Mouse (Mus musculus): Measurements from ENCODE around the gene Lpp. TPM values are rescaled to one million over a fixed set of nuclear protein-coding genes. Genes with fewer than 3 reads are reported as not detected.

Lpp gene
- total and polyA plus RNA-seq, 3 experiments, result not detected

GRCm38 (mm10) chr16:24487782-24488241, 94.5 kb downstream of the Lpp start:
- Histone ChIP-seq H3K79me2 (ENCODE audit: control insufficient read depth, insufficient read depth, low read length, poor library complexity) (no peaks in the 10 kb centered on the region), H3K36me3 (ENCODE audit: control insufficient read depth in 1 of 2, insufficient read depth in 2 of 2, low read length in 2 of 2) (no peaks in the 10 kb centered on the region), H3K27ac (ENCODE audit: control insufficient read depth, low read depth, low read length) (no peak overlapping the region), H3K4me1 (ENCODE audit: control insufficient read depth in 1 of 2, insufficient read depth in 2 of 2, low read length in 2 of 2) (no peaks in the 10 kb centered on the region), H3K9ac (ENCODE audit: control insufficient read depth, low read depth, low read length, poor library complexity, severe bottlenecking) (no peak overlapping the region), H3K27me3 (ENCODE audit: control insufficient read depth in 1 of 2, insufficient read depth in 2 of 2, low read length in 2 of 2) (no peaks in the 10 kb centered on the region), H3K4me3 (ENCODE audit: control insufficient read depth in 1 of 2, insufficient read depth in 1 of 2, low read depth in 2 of 2, low read length in 2 of 2) (no peak overlapping the region), H3K9me3 (replicated peaks; ENCODE audit: insufficient read depth, low read length) (no peaks in the 10 kb centered on the region)
- no peak for TF ChIP-seq ZMIZ1 (IDR thresholded peaks at IDR 0.05; ENCODE audit: low read depth, low read length)
- no peak for TF ChIP-seq ELF1 (IDR thresholded peaks at IDR 0.05; ENCODE audit: low read depth, low read length)
- TF ChIP-seq HCFC1 (IDR thresholded peaks at IDR 0.05; ENCODE audit: low read depth, low read length), result no peak
- no peak for TF ChIP-seq JUND (IDR thresholded peaks at IDR 0.05; ENCODE audit: low read depth, low read length)
- no peak for TF ChIP-seq MAFK (IDR thresholded peaks at IDR 0.05; ENCODE audit: borderline replicate concordance, low read depth, low read length)
- TF ChIP-seq BHLHE40 (IDR thresholded peaks at IDR 0.05; ENCODE audit: borderline replicate concordance, low read depth, low read length), result no peak
- DNase-seq (ENCODE audit: low read depth, low spot score), result no peak

- Histone ChIP-seq H3K9ac (ENCODE audit: control insufficient read depth, low read depth, low read length, poor library complexity, severe bottlenecking) (no peak overlapping the region), H3K4me1 (ENCODE audit: control insufficient read depth in 1 of 2, insufficient read depth in 2 of 2, low read length in 2 of 2) (no peaks in the 10 kb centered on the region), H3K36me3 (ENCODE audit: control insufficient read depth in 1 of 2, insufficient read depth in 2 of 2, low read length in 2 of 2) (no peaks in the 10 kb centered on the region), H3K27me3 (ENCODE audit: control insufficient read depth in 1 of 2, insufficient read depth in 2 of 2, low read length in 2 of 2) (no peaks in the 10 kb centered on the region), H3K79me2 (ENCODE audit: control insufficient read depth, insufficient read depth, low read length, poor library complexity) (no peaks in the 10 kb centered on the region), H3K4me3 (ENCODE audit: control insufficient read depth in 1 of 2, insufficient read depth in 1 of 2, low read depth in 2 of 2, low read length in 2 of 2) (no peak overlapping the region), H3K9me3 (replicated peaks; ENCODE audit: insufficient read depth, low read length) (no peaks in the 10 kb centered on the region), H3K27ac (ENCODE audit: control insufficient read depth, low read depth, low read length) (no peak overlapping the region)
- DNase-seq (ENCODE audit: low read depth, low spot score), result no peak
- no peak for TF ChIP-seq MYC (IDR thresholded peaks at IDR 0.05; ENCODE audit: low read depth, low read length)
- TF ChIP-seq CHD1 (IDR thresholded peaks at IDR 0.05; ENCODE audit: low read depth, low read length), result no peak
- TF ChIP-seq MAFK (IDR thresholded peaks at IDR 0.05; ENCODE audit: borderline replicate concordance, low read depth, low read length), result no peak
- TF ChIP-seq USF1 (IDR thresholded peaks at IDR 0.05; ENCODE audit: low read depth, low read length), result no peak
- no peak for TF ChIP-seq KAT2A (conservative IDR thresholded peaks at IDR 0.05; ENCODE audit: low read depth, low read length)
- TF ChIP-seq ZKSCAN1 (IDR thresholded peaks at IDR 0.05; ENCODE audit: low read depth, low read length), result no peak
- no peak for TF ChIP-seq TCF12 (IDR thresholded peaks at IDR 0.05; ENCODE audit: low read depth, low read length)
- no peak for TF ChIP-seq USF2 (IDR thresholded peaks at IDR 0.05; ENCODE audit: borderline replicate concordance in 1 of 2, insufficient read depth in 1 of 2, low read depth in 1 of 2, low read length in 2 of 2)
Measured at GRCm38 (mm10) chr16:24489516-24490285, 96.4 kb downstream of the Lpp start.
